Mouse (Mus musculus) monocyte, adult 2 months (primary cell): Measurements from ENCODE around the gene Vkorc1.
"Not testable (repeated sequence)": the region's sequence is repeated elsewhere in the genome, so short reads cannot be mapped to it uniquely, and the experiment has no call there.

Source experiments
- DNase-seq, 2 experiments: peaks; one replicate each; pipeline ENCODE4 v3.0.0; 2022; ENCODE audit warnings: low spot score in 2 of 2, low read depth in 1 of 2

Gene Vkorc1

DNA sequence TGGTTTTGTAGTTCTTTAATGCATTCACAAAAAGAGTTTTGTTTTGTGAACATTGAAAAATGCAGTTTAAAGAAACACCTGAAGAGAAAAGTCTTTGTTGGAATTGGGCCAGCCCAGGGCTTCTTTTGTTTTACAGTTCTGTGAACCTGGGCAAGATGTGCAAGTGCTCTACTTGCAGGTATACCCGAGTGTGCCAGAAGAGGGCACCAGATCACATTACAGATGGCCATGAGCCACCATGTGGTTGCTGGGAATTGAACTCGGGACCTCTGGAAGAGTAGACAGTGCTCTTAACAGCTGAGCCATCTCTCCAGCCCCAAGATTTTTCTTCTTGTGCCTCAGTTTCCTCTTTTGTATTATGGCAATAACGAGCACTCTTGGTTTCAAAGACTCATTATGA, 22.8 kb upstream of the Vkorc1 start:
- DNase-seq = no peak

GRCm38 (mm10) chr7:127915293-127915692, 19.9 kb upstream of the Vkorc1 start:
- no peak for DNase-seq

DNA sequence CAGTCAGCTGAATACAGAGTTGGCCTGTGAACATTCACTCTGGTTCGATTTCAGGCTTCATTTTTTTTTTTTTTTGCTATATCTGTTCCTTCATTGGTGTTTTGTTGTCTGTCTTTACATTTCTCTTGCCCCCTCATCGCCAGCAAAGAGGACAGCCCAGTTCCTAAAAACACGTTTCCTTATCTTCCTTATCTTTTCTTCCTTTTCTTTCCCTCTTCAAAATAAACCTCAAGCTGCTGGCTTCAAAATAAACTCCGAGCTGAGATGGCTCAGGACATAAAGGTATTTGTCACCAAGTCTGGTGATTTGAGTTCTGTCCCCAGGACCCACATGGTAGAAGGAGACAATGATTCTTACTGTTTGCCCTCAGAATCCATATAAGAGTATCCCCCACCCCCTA, 17.5 kb upstream of the Vkorc1 start:
- no peak for DNase-seq

- DNase-seq = peak in 1 of 2 experiments; percentile 70
Observed at GRCm38 (mm10) chr7:127912190-127912871, 16.9 kb upstream of the Vkorc1 start, which contains the start of gene Kat8. Gene Kat8, plus strand, starts transcription at chr7:127912516.

DNA sequence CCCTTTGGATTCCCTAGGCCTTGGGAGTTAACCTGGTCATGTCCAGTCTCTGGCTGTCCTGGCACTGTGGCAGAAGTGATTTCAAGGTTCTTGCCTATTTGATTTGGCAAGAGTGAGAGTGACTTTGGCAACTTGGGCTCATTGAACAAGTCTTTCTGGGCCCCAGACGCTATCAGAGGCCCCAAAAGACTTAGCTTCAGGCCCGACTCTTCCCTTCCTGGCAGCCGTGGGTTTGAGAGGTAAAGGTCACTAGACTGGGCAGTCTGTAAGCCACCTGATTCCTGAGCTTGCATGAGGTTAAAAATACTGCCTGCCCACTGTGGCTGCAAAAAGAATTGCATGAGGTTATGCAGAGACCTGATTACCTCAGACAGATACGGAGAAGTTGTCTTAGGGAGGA, 13.2 kb upstream of the Vkorc1 start:
- DNase-seq = no peak

DNA sequence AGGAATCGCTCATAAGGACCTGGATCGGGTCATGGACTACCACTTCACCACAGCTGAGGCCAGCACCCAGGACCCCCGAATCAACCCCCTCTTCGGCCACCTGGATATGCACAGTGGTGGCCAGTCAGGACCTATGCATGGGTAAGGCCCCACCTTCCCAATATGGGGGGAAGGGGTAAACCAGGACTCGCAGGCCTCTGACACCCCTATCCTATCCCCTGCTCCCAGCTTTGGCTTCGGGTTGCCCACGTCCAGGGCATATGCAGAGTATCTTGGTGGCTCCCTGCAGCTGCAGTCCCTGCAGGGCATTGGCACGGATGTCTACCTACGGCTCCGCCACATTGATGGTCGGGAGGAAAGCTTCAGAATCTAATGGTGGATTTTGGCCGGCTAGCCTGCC, 12.5 kb upstream of the Vkorc1 start:
- no peak for DNase-seq

DNA sequence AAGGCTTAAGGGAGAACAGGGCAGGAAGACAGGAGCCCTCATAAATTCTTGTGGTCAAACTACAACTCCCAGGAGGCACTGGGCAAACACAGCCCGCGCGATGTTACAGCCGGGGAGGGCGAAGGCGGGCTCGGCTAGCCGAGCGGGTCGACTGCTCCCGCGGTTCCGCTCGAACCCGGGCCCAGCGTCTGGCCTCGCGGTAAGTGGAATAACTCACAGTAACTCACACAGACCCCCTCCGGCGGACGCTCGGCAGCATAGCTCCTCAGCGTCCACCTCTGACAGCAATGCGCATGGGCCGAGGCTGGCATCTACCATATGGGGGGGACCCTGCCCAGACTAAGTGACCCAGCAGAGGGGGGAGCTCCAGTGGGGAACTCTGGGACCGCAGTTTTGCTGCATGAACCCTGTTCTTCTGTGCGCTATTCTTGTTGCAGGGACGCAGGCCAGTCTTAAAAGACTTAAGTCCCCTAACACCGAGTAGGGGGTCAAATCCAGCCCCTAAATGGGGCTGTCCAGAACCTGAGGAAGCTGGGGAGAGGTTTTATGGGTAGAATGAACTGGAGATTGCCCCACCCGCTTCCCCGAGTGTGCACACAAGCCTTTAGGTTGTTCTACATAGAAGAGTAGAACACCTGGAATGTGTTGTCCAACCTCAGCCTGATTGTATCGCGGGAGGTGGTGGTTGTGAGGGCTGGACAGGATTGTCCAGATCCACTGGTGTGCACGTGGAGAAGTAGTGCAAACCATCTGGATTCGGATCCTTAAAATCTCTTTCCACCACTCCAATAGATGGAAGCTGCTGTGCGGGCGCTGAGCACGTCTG, 8.8 kb upstream of the Vkorc1 start, which contains the start of gene Bckdk:
Gene Bckdk, plus strand, starts transcription at position 112 of the 826 bp plus-strand sequence.
- DNase-seq = no peak

GRCm38 (mm10) chr7:127901772-127902171, 6.4 kb upstream of the Vkorc1 start:
- DNase-seq = no peak

- no peak for DNase-seq
Observed at GRCm38 (mm10) chr7:127899997-127900396, 4.6 kb upstream of the Vkorc1 start.

DNA sequence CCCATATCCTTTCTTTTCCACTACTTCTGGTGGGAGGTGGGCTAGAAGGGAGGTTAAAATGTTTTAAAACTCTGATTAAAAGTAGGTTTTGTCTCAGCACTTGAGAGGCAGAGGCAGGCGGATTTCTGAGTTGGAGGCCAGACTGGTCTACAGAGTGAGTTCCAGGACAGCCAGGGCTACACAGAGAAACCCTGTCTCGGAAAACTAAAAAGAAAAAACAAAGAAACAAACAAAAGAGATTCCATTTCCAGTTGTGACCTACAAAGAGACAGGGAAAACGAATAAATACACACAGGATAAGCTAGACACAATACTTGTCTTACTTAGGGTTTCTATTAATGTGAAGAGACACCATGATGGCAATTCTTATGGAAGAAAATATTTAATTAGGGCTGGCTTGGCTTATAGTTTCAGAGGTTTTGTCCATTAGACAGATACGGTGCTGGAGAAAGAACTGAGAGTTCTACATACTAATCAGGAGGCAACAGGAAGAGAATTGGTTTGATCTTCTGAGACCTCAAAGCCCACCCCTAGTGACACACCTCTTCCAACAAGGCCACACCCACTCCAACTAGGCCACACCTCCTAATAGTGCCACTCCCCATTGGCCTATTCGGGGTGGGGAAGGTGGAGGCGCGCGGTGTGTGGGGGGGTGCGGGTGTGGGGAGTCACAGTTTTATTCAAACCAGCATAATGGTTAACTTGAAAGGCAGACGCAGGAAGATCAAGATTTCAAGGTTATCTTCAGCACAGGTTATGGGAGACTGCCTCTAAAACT, 3.0 kb upstream of the Vkorc1 start:
- DNase-seq = no peak

- DNase-seq = no peak
Observed at GRCm38 (mm10) chr7:127897542-127897941, 2.1 kb upstream of the Vkorc1 start.

DNA sequence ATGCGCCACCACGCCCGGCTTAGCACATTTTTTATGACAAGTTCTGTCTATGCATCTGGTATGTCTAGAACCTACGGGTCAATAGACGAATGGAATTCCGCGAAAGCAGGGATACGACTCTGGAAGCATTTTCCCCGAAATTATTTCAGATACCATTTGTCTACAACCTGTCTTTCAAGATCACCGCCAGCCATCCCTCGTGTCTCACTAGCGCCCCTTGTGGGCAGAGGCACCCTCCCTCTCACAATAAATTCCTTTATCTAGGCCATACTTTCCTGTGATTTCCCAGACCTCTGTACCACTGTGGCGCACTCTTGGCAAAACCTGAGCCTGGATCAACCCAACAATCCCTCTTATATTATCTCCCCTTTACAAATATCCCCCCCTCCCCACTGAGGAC, 967 bp upstream of the Vkorc1 start:
- DNase-seq = peak in 1 of 2 experiments; percentile 55

GRCm38 (mm10) chr7:127895891-127896290, 474 bp upstream of the Vkorc1 start:
- not testable (repeated sequence) for DNase-seq

- no peak for DNase-seq
Observed at GRCm38 (mm10) chr7:127894480-127894879, 937 bp downstream of the Vkorc1 start.

GRCm38 (mm10) chr7:127890798-127891197, 4.6 kb downstream of the Vkorc1 start, which contains the start of gene Prss53:
Gene Prss53, minus strand, starts transcription at chr7:127890970.
- no peak for DNase-seq

DNA sequence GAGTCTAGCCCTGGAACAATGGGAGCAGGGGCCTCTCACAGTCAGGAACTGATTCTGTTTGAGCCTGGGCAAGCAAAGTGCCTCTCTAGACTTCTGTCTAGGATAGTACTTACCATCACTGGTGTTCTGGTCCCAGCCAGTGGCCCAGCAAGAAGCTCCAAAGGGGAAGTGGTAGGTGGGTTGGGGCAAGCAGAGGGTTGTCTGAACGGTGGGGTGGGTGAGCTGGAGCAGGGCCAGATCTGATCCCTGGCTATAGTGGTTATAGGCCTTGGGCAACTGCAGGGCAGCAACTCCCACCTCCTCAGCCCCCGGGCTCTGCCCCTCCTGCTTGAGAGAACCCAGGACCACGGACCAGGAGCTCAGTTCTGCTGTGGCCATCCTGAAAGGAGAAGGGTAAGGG, 6.6 kb downstream of the Vkorc1 start:
- DNase-seq = no peak

DNA sequence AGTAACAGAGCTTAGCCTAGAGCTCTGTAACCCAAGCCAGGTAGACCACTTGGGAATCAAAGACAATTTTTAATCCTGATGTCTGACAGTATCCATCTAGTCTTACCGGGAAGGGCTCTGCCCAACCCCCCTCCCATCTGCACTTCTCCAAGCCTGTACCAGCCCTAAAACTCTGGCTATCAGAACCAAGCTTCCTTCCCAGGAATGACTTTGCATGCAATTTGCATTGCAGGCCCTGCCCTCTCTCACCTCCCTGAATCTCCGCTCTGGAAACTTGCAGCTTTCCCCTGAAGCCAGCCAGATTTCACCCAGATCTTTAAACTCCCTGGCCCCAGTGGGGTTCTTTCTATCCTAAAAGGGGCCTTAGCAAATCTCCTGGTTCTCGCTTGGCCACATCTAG, 7.6 kb downstream of the Vkorc1 start:
- DNase-seq = no peak

GRCm38 (mm10) chr7:127887191-127887590, 8.2 kb downstream of the Vkorc1 start:
- DNase-seq = no peak

- DNase-seq = no peak
Observed at GRCm38 (mm10) chr7:127886551-127886950, 8.9 kb downstream of the Vkorc1 start.

DNA sequence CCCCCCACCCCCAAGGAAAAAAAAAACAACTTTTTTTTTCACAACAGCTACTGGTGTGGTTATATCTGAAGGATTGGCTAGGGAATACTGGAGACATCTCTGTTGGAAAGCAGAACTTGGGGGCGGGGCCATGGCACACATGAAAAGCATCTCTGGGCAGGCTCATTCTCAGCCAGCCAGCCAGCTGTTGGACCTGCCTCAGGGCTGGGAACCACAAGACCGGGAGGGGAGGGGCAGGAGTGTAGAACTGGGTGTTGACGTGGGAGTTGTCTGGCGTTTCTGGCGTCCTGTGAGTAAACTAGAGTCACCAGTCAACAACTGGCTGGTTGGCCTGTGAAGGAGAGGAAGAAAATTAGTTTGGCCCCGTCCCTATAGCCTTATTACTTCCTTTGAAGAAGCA, 9.5 kb downstream of the Vkorc1 start:
- DNase-seq = no peak

DNA sequence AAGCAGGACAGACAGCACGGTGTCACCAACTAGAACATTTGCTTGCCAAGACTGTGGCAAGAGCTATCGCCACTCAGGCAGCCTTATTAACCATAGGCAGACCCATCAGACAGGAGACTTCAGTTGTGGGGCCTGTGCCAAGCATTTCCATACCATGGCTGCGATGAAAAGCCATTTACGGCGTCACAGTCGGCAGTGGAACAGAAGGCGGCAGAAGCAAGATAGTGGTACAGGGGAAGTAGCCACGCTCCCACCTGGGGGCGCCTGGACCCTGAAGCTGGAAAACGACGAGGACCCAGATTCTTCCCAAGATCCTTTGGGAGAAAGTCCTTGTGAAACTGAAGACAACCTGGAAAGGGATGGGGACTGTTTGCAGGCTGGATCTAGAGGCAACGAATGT, 15.0 kb downstream of the Vkorc1 start:
- DNase-seq = no peak

GRCm38 (mm10) chr7:127879301-127879700, 16.1 kb downstream of the Vkorc1 start:
- DNase-seq = no peak
